Mouse (Mus musculus): ENCODE measurements at regions not wholly inside any gene's neighbourhood (a gene's known extent, or its start where the extent isn't known, plus 50 kb on each side); places are given as distances from the start of the nearest gene placed in this dataset.

DNA sequence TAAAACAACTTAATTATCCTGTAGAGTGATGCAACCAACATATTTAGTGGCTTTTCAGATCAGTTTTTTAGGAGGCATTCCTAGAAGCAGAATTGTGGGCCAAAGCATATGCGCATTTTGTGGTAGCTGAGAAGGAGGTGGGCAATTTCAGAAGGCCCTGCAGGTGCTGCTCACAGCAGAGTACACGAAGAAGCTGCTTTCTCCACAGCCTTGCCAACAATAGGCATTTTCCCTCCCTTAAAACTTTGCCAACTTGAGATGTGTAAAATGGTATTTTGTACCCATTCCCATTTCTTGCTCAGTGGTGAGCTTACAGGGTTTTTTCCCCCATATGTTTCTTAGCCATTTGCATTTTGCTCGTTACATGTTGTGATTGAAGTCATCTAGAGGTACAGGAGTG is 339.0 kb downstream of the Bmper start:
- TF ChIP-seq CTCF (IDR thresholded peaks at IDR 0.05) (no peak), POLR2A (IDR thresholded peaks at IDR 0.05; ENCODE audit: insufficient read depth, low read depth, low read length) (no peak)

All from heart, adult 2 months (tissue).